Mouse (Mus musculus) bone marrow, adult 2 months (tissue): ENCODE data around the gene Clstn2. TPM values are rescaled to one million over a fixed set of nuclear protein-coding genes. Genes with fewer than 3 reads are reported as not detected.

Experiments
- H3K27ac ChIP-seq: fragments of 200-500 bp; 2 replicates; pipeline ENCODE4 v1.5.1; 2012; ENCODE audit warnings: low read depth, mild to moderate bottlenecking, control low read depth, inconsistent platforms, low read length; ENCODE audit not compliant: control insufficient read depth, poor library complexity, insufficient read depth
- H3K4me1 ChIP-seq: fragments of 200-500 bp; 2 replicates; pipeline ENCODE4 v1.6.1; 2011; ENCODE audit warnings: low read length; ENCODE audit not compliant: control insufficient read depth, insufficient read depth
- H3K4me3 ChIP-seq: fragments of 200-500 bp; replicated peaks from 2 replicates; pipeline ENCODE3; 2011; ENCODE audit warnings: mild to moderate bottlenecking, low read depth, low read length, control low read depth; ENCODE audit not compliant: control insufficient read depth
- CTCF ChIP-seq: fragments of 200-500 bp; IDR thresholded peaks from 2 replicates; pipeline ENCODE4 v1.5.1; 2011; ENCODE audit warnings: low read length, control low read depth; ENCODE audit not compliant: control insufficient read depth, insufficient read depth
- POLR2A ChIP-seq: fragments of 200-500 bp; IDR thresholded peaks from 2 replicates; pipeline ENCODE4 v1.6.1; 2011; ENCODE audit warnings: low read depth, mild to moderate bottlenecking, control low read depth, low read length, borderline replicate concordance; ENCODE audit not compliant: control insufficient read depth
- WGBS: fragments of 180-500 bp; shearing (Covaris S2); methylation state at CpG from one replicate; pipeline ENCODE4 v1.1.7; 2018; 5-methylcytosine and 5-hydroxymethylcytosine counted together
- polyA plus RNA-seq: library from polyadenylated mRNA; stranded (reverse); fragments of >200 nt; gene quantifications from 2 replicates; pipeline ENCODE4 v1.2.4, GENCODE M21; 2011; ENCODE audit warnings: low replicate concordance; ENCODE audit not compliant: missing spikeins, insufficient read depth, insufficient read length

Clstn2 gene
- polyA plus RNA-seq, 1 experiment, result not detected

- WGBS, result 83% methylated on average over 3 of the region's 3 CpGs
- Histone ChIP-seq H3K4me3 (no peak overlapping the region), H3K4me1 (no peaks in the 10 kb centered on the region), H3K27ac (no peak overlapping the region)
- no peak for TF ChIP-seq CTCF
Observed at GRCm38 (mm10) chr9:97727715-97728486, 305.1 kb downstream of the Clstn2 start.

- TF ChIP-seq POLR2A, result no peak
- H3K4me1 ChIP-seq, result no peaks in the 10 kb centered on the region
- no peak overlapping the region for H3K4me3 ChIP-seq
- H3K27ac ChIP-seq, result no peak overlapping the region
Observed at GRCm38 (mm10) chr9:97717728-97718127, 315.3 kb downstream of the Clstn2 start.

- WGBS, result 79% methylated on average over 7 of the region's 7 CpGs
- Histone ChIP-seq H3K4me1 (no peaks in the 10 kb centered on the region), H3K27ac (no peak overlapping the region), H3K4me3 (no peak overlapping the region)
- TF ChIP-seq CTCF, result no peak
- no peak for TF ChIP-seq POLR2A
Observed at GRCm38 (mm10) chr9:97717005-97717404, 316.0 kb downstream of the Clstn2 start.

GRCm38 (mm10) chr9:97712888-97713287 lies 320.1 kb downstream of the Clstn2 start:
- Histone ChIP-seq H3K4me3 (no peak overlapping the region), H3K27ac (no peak overlapping the region), H3K4me1 (no peaks in the 10 kb centered on the region)
- WGBS, result 76% methylated on average over 3 of the region's 3 CpGs
- no peak for TF ChIP-seq CTCF
- no peak for TF ChIP-seq POLR2A

- TF ChIP-seq CTCF (no peak), POLR2A (no peak)
- H3K4me3 ChIP-seq, result no peak overlapping the region
- WGBS, result 88% methylated on average over 4 of the region's 4 CpGs
- no peak overlapping the region for H3K27ac ChIP-seq
- no peaks in the 10 kb centered on the region for H3K4me1 ChIP-seq
Observed at GRCm38 (mm10) chr9:97703901-97704503, 329.0 kb downstream of the Clstn2 start.

- TF ChIP-seq CTCF, result no peak
- WGBS, result 72% methylated on average over 2 of the region's 2 CpGs
Observed at GRCm38 (mm10) chr9:97702989-97703388, 330.0 kb downstream of the Clstn2 start.

GRCm38 (mm10) chr9:97699983-97700382 lies 333.0 kb downstream of the Clstn2 start:
- H3K4me1 ChIP-seq, result no peaks in the 10 kb centered on the region
- TF ChIP-seq CTCF (no peak), POLR2A (no peak)
- no peak overlapping the region for H3K4me3 ChIP-seq
- H3K27ac ChIP-seq, result no peak overlapping the region
- 60% methylated on average over 3 of the region's 3 CpGs for WGBS

More at GRCm38 (mm10) chr9:97702989-97703388, 330.0 kb downstream of the Clstn2 start:
- H3K27ac ChIP-seq, result no peak overlapping the region
- no peaks in the 10 kb centered on the region for H3K4me1 ChIP-seq
- no peak overlapping the region for H3K4me3 ChIP-seq

GRCm38 (mm10) chr9:97699020-97699419 lies 334.0 kb downstream of the Clstn2 start:
- Histone ChIP-seq H3K4me3 (no peak overlapping the region), H3K4me1 (no peaks in the 10 kb centered on the region), H3K27ac (no peak overlapping the region)
- 66% methylated on average over 2 of the region's 2 CpGs for WGBS
- TF ChIP-seq CTCF (no peak), POLR2A (no peak)

- 85% methylated on average over 10 of the region's 10 CpGs for WGBS
- Histone ChIP-seq H3K4me3 (no peak overlapping the region), H3K4me1 (no peaks in the 10 kb centered on the region), H3K27ac (no peak overlapping the region)
- TF ChIP-seq CTCF (no peak), POLR2A (no peak)
Observed at GRCm38 (mm10) chr9:97698071-97698470, 334.9 kb downstream of the Clstn2 start.
